32 mouse cellular contexts compared by ENCODE assay signal in the genomic region with DNA sequence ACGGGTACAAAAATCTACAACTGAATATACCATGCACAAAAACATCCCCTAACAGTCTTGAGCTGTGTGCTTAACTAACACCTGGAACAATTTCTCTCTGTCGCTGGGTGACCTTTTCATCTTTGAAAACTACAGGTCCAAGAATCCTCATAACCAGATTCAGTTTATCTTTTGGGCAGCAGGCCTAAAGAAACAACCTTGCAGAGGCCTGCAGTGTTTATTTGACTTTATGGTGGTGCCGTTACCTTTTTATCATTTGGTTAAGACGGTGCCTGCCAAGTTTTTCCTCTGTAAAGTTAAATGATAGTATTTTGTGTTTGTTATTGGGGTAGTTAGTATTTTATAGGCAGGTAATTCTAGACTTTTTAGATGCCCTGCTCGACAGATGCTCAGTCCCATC.
"Had no signal": no experiment of that assay in that cellular context is flagged by ENCODE, and none has a peak within 500 bp of the region (broad histone marks: within the 10 kb centered on the region; RNA-seq: fewer than 3 reads in every experiment).

No protein-coding gene starts in this region.

- H3K9ac ChIP-seq: limb, embryonic 12.5 days; limb, embryonic 13.5 days; limb, embryonic 15.5 days; liver, embryonic 12.5 days; liver, embryonic 13.5 days; liver, embryonic 14.5 days; liver, embryonic 15.5 days; lung, embryonic 14.5 days; lung, embryonic 15.5 days; midbrain, embryonic 12.5 days; midbrain, embryonic 13.5 days; midbrain, embryonic 15.5 days; neural tube, embryonic 12.5 days had no signal

- H3K4me3 ChIP-seq: left cerebral cortex, adult 2 months; limb, embryonic 10.5 days; limb, embryonic 12.5 days; limb, embryonic 13.5 days; limb, embryonic 15.5 days; liver, embryonic 12.5 days; liver, embryonic 13.5 days; liver, embryonic 15.5 days; lung, embryonic 15.5 days; megakaryocyte, embryonic 14.5 days; midbrain, embryonic 10.5 days; midbrain, embryonic 12.5 days; midbrain, embryonic 13.5 days; midbrain, embryonic 15.5 days; myocyte; neural tube, embryonic 12.5 days had no signal

- ATAC-seq: liver, embryonic 12.5 days; lung, postnatal 0 days; midbrain, embryonic 13.5 days; midbrain, embryonic 15.5 days; midbrain, embryonic 16.5 days had no signal

- H3K27me3 ChIP-seq: limb, embryonic 12.5 days; limb, embryonic 13.5 days; limb, embryonic 15.5 days; liver, embryonic 12.5 days; liver, embryonic 13.5 days; liver, embryonic 15.5 days; lung, embryonic 15.5 days; midbrain, embryonic 12.5 days; midbrain, embryonic 13.5 days; midbrain, embryonic 15.5 days had no signal

- H3K9me3 ChIP-seq: limb, embryonic 10.5 days; limb, embryonic 12.5 days; limb, embryonic 15.5 days; liver, embryonic 12.5 days; liver, embryonic 13.5 days; liver, embryonic 15.5 days; lung, embryonic 15.5 days; midbrain, embryonic 10.5 days; midbrain, embryonic 12.5 days; midbrain, embryonic 15.5 days; neural tube, embryonic 12.5 days had no signal

- H3K4me2 ChIP-seq: limb, embryonic 12.5 days; limb, embryonic 13.5 days; limb, embryonic 15.5 days; liver, embryonic 11.5 days; liver, embryonic 12.5 days; liver, embryonic 13.5 days; liver, embryonic 15.5 days; lung, embryonic 14.5 days; lung, embryonic 15.5 days; midbrain, embryonic 11.5 days; midbrain, embryonic 12.5 days; midbrain, embryonic 13.5 days; midbrain, embryonic 15.5 days; neural tube, embryonic 12.5 days had no signal

- H3K27ac ChIP-seq: left cerebral cortex, adult 2 months; limb, embryonic 10.5 days; limb, embryonic 12.5 days; limb, embryonic 13.5 days; limb, embryonic 15.5 days; liver, embryonic 12.5 days; liver, embryonic 13.5 days; liver, embryonic 14.5 days; liver, embryonic 15.5 days; lung, embryonic 15.5 days; macrophage; midbrain, embryonic 10.5 days; midbrain, embryonic 12.5 days; midbrain, embryonic 13.5 days; midbrain, embryonic 15.5 days; neural tube, embryonic 12.5 days had no signal

- DNase-seq: left cerebral cortex, postnatal 4 days; liver; liver, embryonic 13.5 days; lung, adult 18-20 months; lung, adult 2 months; lung, embryonic 14.5 days; lung, postnatal 10 days; lung, postnatal 14 days; lung, postnatal 36 days; lung, postnatal 4 days; midbrain, embryonic 14.5 days had no signal

- H3K36me3 ChIP-seq: limb, embryonic 10.5 days; limb, embryonic 12.5 days; limb, embryonic 13.5 days; limb, embryonic 15.5 days; liver, embryonic 12.5 days; liver, embryonic 13.5 days; liver, embryonic 15.5 days; lung, embryonic 15.5 days; midbrain, embryonic 10.5 days; midbrain, embryonic 12.5 days; midbrain, embryonic 13.5 days; midbrain, embryonic 15.5 days; neural tube, embryonic 12.5 days had no signal

- H3K4me1 ChIP-seq: liver, embryonic 15.5 days; lung, embryonic 15.5 days; midbrain, embryonic 12.5 days; midbrain, embryonic 13.5 days; midbrain, embryonic 15.5 days; neural tube, embryonic 12.5 days had no signal
